Mouse (Mus musculus): ENCODE data around the gene Wfikkn1. TPM values are rescaled to one million over a fixed set of nuclear protein-coding genes. Genes with fewer than 3 reads are reported as not detected.

The Wfikkn1 gene
- polyA plus RNA-seq, 1 experiment from 2014 or later = 0.71 TPM

DNA sequence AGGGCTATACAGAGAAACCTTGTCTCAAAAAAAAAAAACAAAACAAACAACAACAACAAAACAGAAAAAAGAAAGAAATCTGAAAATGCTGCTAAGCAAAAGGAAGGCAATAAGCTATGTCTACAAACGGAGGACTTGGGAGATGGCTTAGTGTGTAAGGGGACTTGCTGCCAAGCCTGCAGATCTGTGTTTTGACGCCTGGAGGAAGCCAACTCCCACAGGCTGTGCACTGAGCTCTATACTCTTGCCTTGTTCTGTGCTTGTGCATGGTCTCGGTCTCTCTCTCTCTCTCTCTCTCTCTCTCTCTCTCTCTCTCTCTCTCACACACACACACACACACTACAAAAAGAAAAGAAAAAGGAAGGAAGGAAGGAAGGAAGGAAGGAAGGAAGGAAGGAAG is 8.2 kb upstream of the Wfikkn1 start:
- Histone ChIP-seq H3K9me3 (ENCODE audit: control insufficient read depth, low read length) (no peaks in the 10 kb centered on the region), H3K4me1 (replicated peaks; ENCODE audit: control insufficient read depth, insufficient read depth, low read length) (no peaks in the 10 kb centered on the region), H3K4me2 (replicated peaks) (no peak overlapping the region), H3K27me3 (ENCODE audit: control insufficient read depth, insufficient read depth, low read length) (no peaks in the 10 kb centered on the region), H3K4me3 (replicated peaks; ENCODE audit: low read length) (no peak overlapping the region), H3K36me3 (replicated peaks; ENCODE audit: control insufficient read depth, insufficient read depth) (peaks cover 45% of the 10 kb centered on the region), H3K9ac (no peak overlapping the region), H3K27ac (no peak overlapping the region)
- no peak for DNase-seq (ENCODE audit: low spot score)
- no peak for ATAC-seq (ENCODE audit: low FRiP score)
- 91% methylated on average over 3 of the region's 3 CpGs for WGBS

- Histone ChIP-seq H3K9ac (no peak overlapping the region), H3K36me3 (replicated peaks; ENCODE audit: control insufficient read depth, insufficient read depth) (peaks cover 59% of the 10 kb centered on the region), H3K4me1 (replicated peaks; ENCODE audit: control insufficient read depth, insufficient read depth, low read length) (no peaks in the 10 kb centered on the region), H3K4me3 (replicated peaks; ENCODE audit: low read length) (no peak overlapping the region), H3K27me3 (ENCODE audit: control insufficient read depth, insufficient read depth, low read length) (no peaks in the 10 kb centered on the region), H3K9me3 (ENCODE audit: control insufficient read depth, low read length) (no peaks in the 10 kb centered on the region), H3K27ac (no peak overlapping the region), H3K4me2 (replicated peaks) (no peak overlapping the region)
- DNase-seq (ENCODE audit: low spot score) = no peak
- ATAC-seq (ENCODE audit: low FRiP score) = no peak
- 89% methylated on average over 10 of the region's 10 CpGs for WGBS
Observed at GRCm38 (mm10) chr17:25887467-25887866, 6.8 kb upstream of the Wfikkn1 start.

DNA sequence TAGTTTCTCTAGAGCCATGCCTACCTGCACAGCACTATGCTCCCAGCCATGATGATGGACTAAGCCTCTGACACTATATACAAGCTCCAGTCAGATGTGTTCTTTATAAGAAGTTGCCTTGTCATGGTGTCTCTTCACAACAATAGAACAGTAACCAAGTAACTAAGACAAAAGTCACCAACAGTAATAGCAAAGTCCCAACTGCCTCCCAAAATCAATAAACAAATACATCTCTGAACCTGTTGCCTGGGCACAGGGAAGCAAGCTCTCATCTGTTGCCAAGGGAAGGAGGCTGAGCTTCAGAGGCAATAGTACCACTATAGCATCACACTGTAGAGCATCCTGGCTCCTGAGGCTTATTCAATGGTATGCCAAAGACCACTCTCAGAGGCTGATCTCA is 6.1 kb upstream of the Wfikkn1 start:
- no peak for ATAC-seq (ENCODE audit: low FRiP score)
- H3K4me1 ChIP-seq (replicated peaks; ENCODE audit: control insufficient read depth, insufficient read depth, low read length) = no peaks in the 10 kb centered on the region
- DNase-seq (ENCODE audit: low spot score) = no peak
- no peak overlapping the region for H3K9ac ChIP-seq
- H3K4me3 ChIP-seq (replicated peaks; ENCODE audit: low read length) = no peak overlapping the region
- H3K36me3 ChIP-seq (replicated peaks; ENCODE audit: control insufficient read depth, insufficient read depth) = peaks cover 61% of the 10 kb centered on the region
- H3K4me2 ChIP-seq (replicated peaks) = no peak overlapping the region
- no peak overlapping the region for H3K27ac ChIP-seq
- H3K9me3 ChIP-seq (ENCODE audit: control insufficient read depth, low read length) = no peaks in the 10 kb centered on the region
- no peaks in the 10 kb centered on the region for H3K27me3 ChIP-seq (ENCODE audit: control insufficient read depth, insufficient read depth, low read length)

DNA sequence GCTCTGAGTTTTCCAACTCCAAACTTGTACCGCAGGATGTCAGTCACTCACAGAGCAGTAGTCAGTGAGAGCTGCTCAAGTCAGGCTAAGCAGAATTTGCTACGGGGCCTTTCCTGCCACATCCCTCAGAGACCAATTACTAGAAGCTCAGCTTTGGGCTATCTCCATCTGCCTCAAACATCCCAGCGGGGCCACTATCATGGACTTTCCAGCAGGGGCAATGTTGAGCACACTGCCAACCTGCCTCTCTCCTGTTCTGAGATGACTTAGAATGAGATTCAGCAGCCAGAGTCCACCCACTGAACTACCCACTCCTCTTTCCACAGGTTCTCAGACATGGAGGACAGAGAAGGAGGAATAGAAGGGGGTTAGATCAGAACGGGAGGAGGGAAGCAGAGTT is 5.0 kb upstream of the Wfikkn1 start:
- Histone ChIP-seq H3K27ac (no peak overlapping the region), H3K36me3 (replicated peaks; ENCODE audit: control insufficient read depth, insufficient read depth) (peaks cover 65% of the 10 kb centered on the region)

GRCm38 (mm10) chr17:25883824-25884223 is 3.2 kb upstream of the Wfikkn1 start:
- peaks cover 54% of the 10 kb centered on the region for H3K36me3 ChIP-seq (replicated peaks; ENCODE audit: control insufficient read depth, insufficient read depth)
- no peak overlapping the region for H3K9ac ChIP-seq
- no peak overlapping the region for H3K4me3 ChIP-seq (replicated peaks; ENCODE audit: low read length)
- no peak for ATAC-seq (ENCODE audit: low FRiP score)
- no peak overlapping the region for H3K27ac ChIP-seq
- H3K27me3 ChIP-seq (ENCODE audit: control insufficient read depth, insufficient read depth, low read length) = no peaks in the 10 kb centered on the region
- H3K4me2 ChIP-seq (replicated peaks) = no peak overlapping the region
- WGBS = 98% methylated on average over 3 of the region's 3 CpGs
- peaks cover 11% of the 10 kb centered on the region for H3K4me1 ChIP-seq (replicated peaks; ENCODE audit: control insufficient read depth, insufficient read depth, low read length)
- DNase-seq (ENCODE audit: low spot score) = no peak
- no peaks in the 10 kb centered on the region for H3K9me3 ChIP-seq (ENCODE audit: control insufficient read depth, low read length)

More for the DNA sequence above, 5.0 kb upstream of the Wfikkn1 start:
- Histone ChIP-seq H3K4me1 (replicated peaks; ENCODE audit: control insufficient read depth, insufficient read depth, low read length) (peaks cover 6% of the 10 kb centered on the region; the same call in 1 of the 2 replicates), H3K4me3 (replicated peaks; ENCODE audit: low read length) (no peak overlapping the region), H3K27me3 (ENCODE audit: control insufficient read depth, insufficient read depth, low read length) (no peaks in the 10 kb centered on the region), H3K4me2 (replicated peaks) (no peak overlapping the region), H3K9me3 (ENCODE audit: control insufficient read depth, low read length) (no peaks in the 10 kb centered on the region), H3K9ac (no peak overlapping the region)
- DNase-seq (ENCODE audit: low spot score) = no peak
- ATAC-seq (ENCODE audit: low FRiP score) = no peak
- WGBS = 60% methylated on average over 4 of the region's 4 CpGs

GRCm38 (mm10) chr17:25883268-25883667 is 2.6 kb upstream of the Wfikkn1 start:
- Histone ChIP-seq H3K27me3 (ENCODE audit: control insufficient read depth, insufficient read depth, low read length) (no peaks in the 10 kb centered on the region), H3K9me3 (ENCODE audit: control insufficient read depth, low read length) (no peaks in the 10 kb centered on the region), H3K9ac (no peak overlapping the region), H3K36me3 (replicated peaks; ENCODE audit: control insufficient read depth, insufficient read depth) (peaks cover 54% of the 10 kb centered on the region), H3K4me3 (replicated peaks; ENCODE audit: low read length) (no peak overlapping the region), H3K27ac (no peak overlapping the region), H3K4me2 (replicated peaks) (no peak overlapping the region), H3K4me1 (replicated peaks; ENCODE audit: control insufficient read depth, insufficient read depth, low read length) (peaks cover 11% of the 10 kb centered on the region)
- 76% methylated on average over 8 of the region's 8 CpGs for WGBS
- ATAC-seq (ENCODE audit: low FRiP score) = no peak
- no peak for DNase-seq (ENCODE audit: low spot score)

GRCm38 (mm10) chr17:25882306-25882705 is 1.6 kb upstream of the Wfikkn1 start:
- no peak overlapping the region for H3K4me3 ChIP-seq (replicated peaks; ENCODE audit: low read length)
- H3K27ac ChIP-seq = no peak overlapping the region
- peaks cover 52% of the 10 kb centered on the region for H3K36me3 ChIP-seq (replicated peaks; ENCODE audit: control insufficient read depth, insufficient read depth)
- H3K4me1 ChIP-seq (replicated peaks; ENCODE audit: control insufficient read depth, insufficient read depth, low read length) = peaks cover 11% of the 10 kb centered on the region
- no peaks in the 10 kb centered on the region for H3K27me3 ChIP-seq (ENCODE audit: control insufficient read depth, insufficient read depth, low read length)
- no peak overlapping the region for H3K4me2 ChIP-seq (replicated peaks)
- no peaks in the 10 kb centered on the region for H3K9me3 ChIP-seq (ENCODE audit: control insufficient read depth, low read length)
- WGBS = 27% methylated on average over 5 of the region's 5 CpGs
- H3K9ac ChIP-seq = no peak overlapping the region
- ATAC-seq (ENCODE audit: low FRiP score) (no peak), DNase-seq (ENCODE audit: low spot score) (no peak)

DNA sequence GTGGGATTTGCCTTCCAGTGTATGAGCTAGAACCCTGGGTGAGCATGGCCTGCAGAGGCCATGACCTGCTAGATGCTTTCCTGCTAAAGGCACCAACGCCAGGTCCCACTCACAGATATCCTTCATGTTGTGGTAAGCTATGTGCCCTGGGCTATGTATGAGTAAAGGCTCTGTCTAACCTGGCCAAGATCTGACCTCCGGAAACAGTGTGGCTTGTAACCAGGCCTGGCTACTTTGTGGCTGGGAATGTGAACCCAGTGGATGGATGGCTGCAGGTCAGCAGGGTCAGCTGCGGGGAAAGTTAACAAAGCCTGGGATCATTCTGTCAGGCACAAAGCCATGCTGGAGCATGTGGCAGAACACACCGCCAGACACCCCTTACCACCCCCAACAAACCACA is 1.0 kb upstream of the Wfikkn1 start:
- Histone ChIP-seq H3K9me3 (ENCODE audit: control insufficient read depth, low read length) (no peaks in the 10 kb centered on the region), H3K9ac (no peak overlapping the region), H3K27me3 (ENCODE audit: control insufficient read depth, insufficient read depth, low read length) (no peaks in the 10 kb centered on the region), H3K4me2 (replicated peaks) (no peak overlapping the region), H3K4me3 (replicated peaks; ENCODE audit: low read length) (no peak overlapping the region), H3K36me3 (replicated peaks; ENCODE audit: control insufficient read depth, insufficient read depth) (peaks cover 51% of the 10 kb centered on the region), H3K27ac (0 out of 2 replicates have a peak overlapping the region, but pooled peaks have one; percentile 54), H3K4me1 (replicated peaks; ENCODE audit: control insufficient read depth, insufficient read depth, low read length) (peaks cover 16% of the 10 kb centered on the region)
- DNase-seq (ENCODE audit: low spot score) (no peak), ATAC-seq (ENCODE audit: low FRiP score) (no peak)
- 10% methylated on average over 4 of the region's 4 CpGs for WGBS

DNA sequence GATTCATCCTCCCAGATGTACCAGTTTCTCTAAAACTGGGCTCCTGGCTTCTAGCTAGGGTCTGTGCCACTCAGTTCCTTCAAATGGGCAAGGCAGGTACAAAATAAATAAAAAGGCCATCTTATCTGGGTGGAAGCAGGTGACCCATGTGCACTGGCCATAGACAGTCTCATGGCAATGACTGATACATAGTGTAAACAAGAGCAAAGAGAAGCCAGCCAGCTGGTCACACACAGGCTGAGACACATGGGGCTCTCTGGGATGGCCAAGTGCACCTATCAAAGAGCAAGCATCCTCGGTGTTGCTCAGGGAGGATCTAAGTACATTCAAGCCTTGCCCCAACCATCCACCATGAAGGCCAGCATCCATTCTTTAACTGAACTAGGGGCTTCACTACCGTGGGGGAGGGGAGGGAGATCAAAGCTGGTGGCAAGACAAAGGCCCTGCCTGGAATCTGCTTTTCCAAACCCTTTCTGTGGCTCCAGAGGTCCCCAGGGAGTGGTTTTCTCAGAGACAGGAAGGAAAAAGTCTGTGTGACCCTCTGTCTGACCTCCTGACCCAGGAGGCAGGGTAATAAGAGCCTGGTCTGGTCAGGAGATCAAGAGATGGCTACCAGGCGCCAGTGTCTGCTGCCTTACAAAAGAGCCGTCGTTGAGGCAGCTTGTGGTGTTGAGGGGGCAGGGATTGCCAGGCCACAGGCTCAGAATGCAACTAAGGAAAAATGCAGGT is 419 bp upstream of the Wfikkn1 start:
- Histone ChIP-seq H3K36me3 (replicated peaks; ENCODE audit: control insufficient read depth, insufficient read depth) (peaks cover 51% of the 10 kb centered on the region), H3K27ac (0 out of 2 replicates have a peak overlapping the region, but pooled peaks have one; percentile 54), H3K4me1 (replicated peaks; ENCODE audit: control insufficient read depth, insufficient read depth, low read length) (peaks cover 22% of the 10 kb centered on the region), H3K4me2 (replicated peaks) (no peak overlapping the region), H3K27me3 (ENCODE audit: control insufficient read depth, insufficient read depth, low read length) (no peaks in the 10 kb centered on the region), H3K9ac (peak overlapping the region; percentile 12), H3K4me3 (replicated peaks; ENCODE audit: low read length) (no peak overlapping the region), H3K9me3 (ENCODE audit: control insufficient read depth, low read length) (no peaks in the 10 kb centered on the region)
- no peak for DNase-seq (ENCODE audit: low spot score)
- WGBS = 7% methylated on average over 5 of the region's 5 CpGs
- no peak for ATAC-seq (ENCODE audit: low FRiP score)

DNA sequence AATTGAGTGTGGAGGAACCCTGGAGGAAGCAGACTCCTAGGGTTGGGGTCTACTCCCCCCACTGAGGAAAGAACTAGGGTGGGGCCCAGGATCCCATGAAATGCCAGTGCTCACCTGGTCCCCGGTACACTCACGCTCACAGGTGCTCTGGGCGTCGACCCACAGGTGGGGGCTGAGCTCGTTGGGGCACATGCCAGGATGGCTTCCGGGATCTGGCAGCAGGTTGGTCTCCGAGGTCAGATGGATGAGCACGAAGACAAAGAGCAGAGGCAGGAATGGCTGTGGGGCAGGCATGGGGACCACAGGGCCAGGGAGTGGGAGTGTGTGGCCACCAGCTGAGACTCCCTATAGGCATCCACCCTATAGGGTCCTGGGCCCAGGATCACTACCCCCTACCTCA is 908 bp downstream of the Wfikkn1 start:
- DNase-seq (ENCODE audit: low spot score) = no peak
- no peaks in the 10 kb centered on the region for H3K9me3 ChIP-seq (ENCODE audit: control insufficient read depth, low read length)
- no peak for ATAC-seq (ENCODE audit: low FRiP score)
- H3K27ac ChIP-seq = no peak overlapping the region
- no peak overlapping the region for H3K9ac ChIP-seq
- peaks cover 24% of the 10 kb centered on the region for H3K4me1 ChIP-seq (replicated peaks; ENCODE audit: control insufficient read depth, insufficient read depth, low read length)
- WGBS = 60% methylated on average over 8 of the region's 8 CpGs
- H3K4me2 ChIP-seq (replicated peaks) = no peak overlapping the region
- H3K36me3 ChIP-seq (replicated peaks; ENCODE audit: control insufficient read depth, insufficient read depth) = peaks cover 45% of the 10 kb centered on the region
- H3K27me3 ChIP-seq (ENCODE audit: control insufficient read depth, insufficient read depth, low read length) = no peaks in the 10 kb centered on the region
- H3K4me3 ChIP-seq (replicated peaks; ENCODE audit: low read length) = no peak overlapping the region
